Mouse (Mus musculus) urinary bladder, postnatal 36 days (tissue): Measurements from ENCODE around the gene Kif12.
A peak's percentile ranks its signal among the peaks of the same experiment; 100 is the strongest.

Experiments used
- DNase-seq, 2 experiments: peaks; one replicate each; pipeline ENCODE4 v3.0.0; 2022; ENCODE audit warnings: low spot score in 2 of 2, mixed read lengths in 1 of 2

Gene Kif12

DNA sequence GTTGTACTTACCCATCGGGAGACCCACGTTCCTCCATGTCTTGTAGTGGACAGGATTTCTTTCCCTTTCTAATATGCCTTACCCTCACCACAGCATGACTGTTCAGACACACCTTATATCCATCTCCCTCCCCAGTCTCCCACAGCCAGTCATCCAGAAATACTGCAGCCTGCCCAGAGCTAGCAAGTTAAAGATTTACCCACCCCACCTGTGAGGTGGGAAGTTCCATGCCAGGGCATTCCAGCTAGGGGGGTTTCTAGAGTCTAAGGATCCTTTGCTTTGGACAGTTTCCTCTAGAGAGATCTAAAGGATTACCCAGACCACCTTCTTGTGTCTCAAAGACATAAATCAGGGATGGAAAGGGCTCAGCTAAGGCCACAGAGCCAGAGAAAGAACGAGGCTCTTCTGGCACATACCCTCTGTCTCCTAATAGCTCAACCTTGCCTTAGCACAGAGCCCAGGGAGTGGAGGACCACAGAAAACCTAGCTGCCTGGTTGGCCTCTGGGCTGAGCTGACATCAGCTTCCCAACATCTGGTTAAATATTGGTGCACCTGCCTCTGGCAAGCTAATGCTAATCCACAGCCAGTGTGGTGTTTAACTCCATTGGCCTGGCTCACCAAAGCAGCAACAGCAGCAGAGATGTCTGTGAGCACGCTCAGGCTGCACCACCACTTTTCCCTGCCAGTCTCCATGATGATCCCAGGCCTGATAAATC, at the start of gene Kif12:
Gene Kif12 (minus strand): TSS at position 163 of the 717 bp plus-strand sequence.
- no peak for DNase-seq

DNA sequence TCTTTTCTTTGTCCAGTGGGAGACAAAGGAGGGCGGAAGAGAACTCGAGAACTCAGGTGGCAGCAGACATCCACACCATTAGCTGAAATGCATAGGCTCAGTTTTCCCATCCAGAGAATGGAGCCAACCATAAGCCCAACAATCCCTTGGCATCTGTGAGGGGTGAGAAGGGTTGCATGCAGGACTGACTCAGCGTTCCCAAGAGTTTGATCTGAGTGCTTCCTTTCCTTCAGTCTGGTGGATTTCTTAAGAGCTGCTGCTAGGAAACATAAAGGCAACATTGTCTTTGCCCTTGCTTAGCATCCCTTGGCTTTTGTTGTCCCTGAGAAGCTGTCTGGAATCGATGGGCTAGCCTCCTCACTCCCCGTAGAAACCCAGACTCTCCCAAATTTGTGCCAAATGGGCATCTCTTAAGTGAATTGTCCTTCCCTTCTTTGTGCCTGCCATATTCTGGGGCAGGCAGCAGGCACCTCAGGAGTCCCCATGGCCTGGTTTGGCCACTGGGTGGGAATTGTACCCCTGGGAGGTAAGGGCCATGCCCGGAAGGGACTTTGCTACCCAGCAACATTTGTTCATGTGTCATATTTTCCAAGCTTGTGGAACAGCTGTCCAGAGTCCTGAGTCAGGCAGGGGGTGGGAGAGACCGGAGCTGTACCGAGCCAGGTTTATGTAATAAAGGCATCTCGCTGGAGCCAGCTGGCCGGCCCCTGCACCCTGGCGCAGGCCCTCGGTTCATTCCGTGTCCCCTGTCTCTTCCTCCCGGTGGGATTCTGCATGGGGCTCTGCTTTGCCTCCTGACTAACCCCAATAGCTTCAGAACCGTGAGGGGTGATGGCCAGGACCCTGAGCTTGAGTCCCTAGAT, 49.4 kb upstream of the Kif12 start:
- peak in 1 of 2 experiments; percentile 47 for DNase-seq

DNA sequence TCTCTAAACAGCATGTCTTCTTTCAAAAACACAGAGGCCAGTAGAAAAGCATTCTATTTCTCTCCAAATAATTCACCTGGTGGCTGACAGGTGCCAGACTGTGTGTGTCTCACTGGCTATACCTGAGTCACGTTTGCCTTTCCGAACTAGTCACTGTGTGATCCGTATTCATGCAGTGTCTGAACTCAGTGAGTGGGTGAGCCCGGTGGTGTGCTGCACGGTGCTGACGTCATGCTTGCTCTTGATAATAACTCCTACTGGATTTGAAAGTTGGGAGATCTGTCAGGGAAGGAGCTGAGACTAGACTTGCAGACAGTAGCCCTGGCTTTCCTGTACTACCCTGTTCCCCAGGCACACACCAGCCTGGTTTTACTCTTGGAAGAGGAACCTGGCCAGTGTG, 47.7 kb upstream of the Kif12 start:
- no peak for DNase-seq

DNA sequence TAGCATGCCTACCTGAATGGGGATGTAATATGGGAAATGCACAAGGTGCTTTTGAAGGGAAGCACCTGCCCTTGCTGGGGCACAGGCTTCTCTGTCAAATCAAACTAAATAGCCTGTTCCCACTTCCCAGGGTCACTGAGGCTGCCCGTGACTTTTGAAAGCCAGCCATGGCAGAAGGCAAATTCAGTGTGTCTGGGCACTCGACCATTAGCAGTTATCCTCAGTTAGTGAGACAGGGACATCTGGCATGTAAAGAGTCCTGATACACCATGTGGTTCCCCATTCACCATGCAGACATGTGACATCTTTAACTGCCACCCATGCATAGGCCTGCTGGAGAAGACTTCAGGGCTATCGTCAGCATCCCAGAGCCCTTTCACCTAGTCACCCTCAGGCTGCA, 47.1 kb upstream of the Kif12 start:
- no peak for DNase-seq

DNA sequence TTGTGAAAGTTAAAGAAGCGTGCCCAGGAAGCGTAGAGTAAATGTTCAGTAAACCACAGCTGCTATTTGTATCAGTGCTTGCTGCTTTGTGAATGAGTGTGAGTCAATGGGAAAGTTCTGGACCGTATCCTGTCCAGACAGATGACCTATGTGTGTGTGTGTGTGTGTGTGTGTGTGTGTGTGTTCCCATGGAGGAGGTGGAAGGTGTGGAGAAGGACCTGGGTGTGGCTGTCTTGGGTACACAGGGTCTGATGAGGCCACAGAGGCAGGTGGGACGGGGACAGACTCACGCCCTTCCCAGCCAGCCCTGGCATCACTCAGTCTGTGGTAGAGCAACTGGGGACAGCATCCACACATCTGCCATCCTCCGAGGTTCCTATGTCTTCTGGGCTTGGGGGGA, 45.6 kb upstream of the Kif12 start:
- no peak for DNase-seq

DNA sequence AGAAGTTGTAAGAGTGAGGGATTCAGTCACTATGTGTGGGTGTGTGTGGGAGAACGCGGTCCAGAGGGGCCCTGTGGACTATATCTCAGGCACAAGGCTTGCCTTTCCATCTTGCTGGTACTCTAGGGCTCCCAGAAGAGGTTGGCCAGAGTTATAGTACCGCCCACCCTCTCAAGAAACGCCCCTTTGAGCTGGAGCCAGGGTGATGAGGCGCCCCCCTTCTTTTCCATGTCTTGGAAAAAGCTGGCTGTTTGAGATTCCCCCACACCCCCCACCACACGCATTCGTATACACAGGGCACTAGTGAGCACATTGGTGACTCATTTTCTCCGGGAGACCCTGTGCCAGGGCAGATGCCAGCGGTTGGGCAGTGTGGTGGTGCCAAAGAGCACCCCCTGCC, 44.6 kb upstream of the Kif12 start:
- DNase-seq = no peak

DNA sequence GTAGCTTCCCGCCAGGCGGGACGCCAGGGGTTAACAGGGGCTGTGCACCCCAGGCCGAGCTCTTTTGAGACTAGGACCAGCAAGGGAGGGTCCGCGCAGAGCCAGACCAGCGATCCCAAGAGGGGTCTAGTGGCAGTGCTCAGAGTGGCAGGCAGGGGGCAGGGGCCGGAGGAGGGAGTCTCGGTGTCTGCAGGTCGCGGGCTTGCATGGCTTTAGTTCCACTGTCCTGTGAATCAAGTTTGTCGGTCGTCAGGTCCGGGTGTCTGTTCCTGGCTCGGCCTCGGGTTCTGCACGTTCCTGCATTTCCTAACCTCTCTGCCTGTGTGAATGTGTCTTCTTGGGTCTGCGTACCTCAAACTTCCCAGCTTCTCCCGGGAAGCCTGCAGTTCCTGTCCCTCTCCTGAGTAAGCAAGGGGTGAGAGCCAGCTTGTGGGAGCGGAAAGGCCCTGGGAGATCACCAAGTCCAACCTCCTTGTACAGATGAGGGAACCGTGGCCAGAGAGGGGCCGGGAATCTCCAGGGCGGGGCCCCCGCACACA, 44.1 kb upstream of the Kif12 start:
- DNase-seq = no peak

DNA sequence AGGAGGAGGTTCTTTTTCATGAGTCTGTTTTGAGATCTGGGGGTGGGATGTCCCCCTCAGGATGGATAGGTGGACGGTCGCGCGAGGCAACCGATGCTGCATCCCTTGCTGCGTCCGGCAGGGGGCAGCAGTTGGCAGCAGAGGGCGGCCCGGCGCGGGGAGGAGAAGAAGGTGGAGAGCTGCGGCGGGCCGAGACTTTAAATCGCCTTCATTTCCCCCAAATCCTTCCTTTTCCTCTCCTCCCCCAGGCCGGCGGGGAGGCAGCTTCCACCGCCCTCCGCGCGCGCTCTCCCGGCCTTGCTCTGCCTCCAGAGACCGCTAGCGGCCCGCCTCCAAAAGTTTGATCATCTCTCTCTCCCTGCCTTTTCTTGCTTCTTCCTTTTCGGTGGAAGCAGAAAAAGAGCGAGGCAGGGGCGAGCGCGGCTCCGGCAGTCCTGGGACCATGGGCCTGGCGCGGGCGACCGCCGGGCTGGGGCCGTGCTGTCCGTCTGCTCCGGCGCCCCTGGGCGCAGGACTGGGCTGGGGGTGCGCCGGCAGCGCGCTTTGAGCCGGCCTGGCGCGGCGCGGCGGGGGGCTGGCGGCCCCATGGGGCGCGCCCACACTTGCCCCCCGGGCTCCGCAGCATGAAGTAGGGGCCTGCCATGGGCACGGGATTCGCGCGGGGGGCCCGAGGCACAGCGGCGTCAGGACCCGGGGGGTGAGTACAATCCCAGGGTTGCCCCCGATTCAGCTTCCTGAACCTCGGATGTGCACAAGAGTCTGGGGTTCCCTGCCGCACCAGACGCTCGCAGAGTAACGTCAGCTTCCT, 43.5 kb upstream of the Kif12 start:
- DNase-seq = peak; percentile 59 to 73

DNA sequence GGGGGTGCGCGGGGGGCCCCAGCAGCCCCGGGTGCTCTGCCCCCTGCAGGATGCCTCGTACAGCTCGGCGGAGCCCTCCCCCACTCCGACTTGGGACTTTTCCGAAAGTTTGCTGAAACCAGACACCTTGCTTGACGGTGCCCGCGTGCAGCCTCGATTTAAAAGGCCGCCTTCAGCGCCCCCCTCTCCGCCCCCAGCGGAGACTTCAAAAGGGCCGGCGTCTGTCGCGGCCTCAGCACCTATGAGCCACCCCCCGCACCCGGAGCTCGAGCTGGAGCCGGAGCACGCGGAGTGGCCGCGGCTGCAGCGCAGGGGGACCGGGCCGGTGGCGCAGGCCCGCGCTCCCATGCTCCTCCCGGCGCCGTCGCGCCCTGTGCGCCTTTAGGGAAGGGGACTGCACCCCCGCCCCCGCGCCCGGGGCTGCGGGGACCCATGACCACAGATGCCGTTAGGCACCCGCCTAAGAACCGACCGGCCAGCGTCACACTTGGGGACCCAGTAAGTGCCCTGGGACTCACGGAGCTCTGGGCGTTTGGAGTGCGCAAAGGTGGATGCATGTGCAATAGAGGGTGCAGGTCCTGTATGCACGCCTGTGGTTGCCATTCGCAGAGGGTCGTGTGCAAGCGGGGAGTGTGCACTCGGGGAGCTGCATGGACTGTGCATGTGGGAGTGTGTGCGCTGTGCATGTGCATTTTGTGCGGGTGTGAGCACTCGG, 42.1 kb upstream of the Kif12 start, which contains the start of gene Col27a1:
Gene Col27a1 (plus strand): TSS at position 98 of the 715 bp plus-strand sequence.
- DNase-seq = no peak

DNA sequence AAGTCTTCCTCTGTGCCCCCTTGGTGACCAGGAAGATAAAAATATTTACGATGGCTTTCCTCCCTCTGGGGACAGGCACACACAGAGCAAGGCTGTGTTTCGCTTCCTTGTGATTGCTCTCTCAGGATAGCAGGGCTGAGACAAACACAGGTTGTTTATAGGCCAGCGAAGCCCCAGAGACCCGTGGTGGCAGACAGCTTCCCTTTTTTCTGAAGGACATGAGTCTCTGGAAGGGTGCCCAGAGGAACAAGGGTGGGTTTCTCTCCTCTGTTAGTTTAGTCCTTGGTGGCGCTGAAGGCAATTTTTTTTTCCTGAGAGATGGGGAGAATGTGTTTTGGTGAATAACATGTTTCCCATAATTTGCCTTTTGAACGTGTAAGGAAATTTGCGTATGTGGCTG, 33.7 kb upstream of the Kif12 start:
- DNase-seq = no peak

DNA sequence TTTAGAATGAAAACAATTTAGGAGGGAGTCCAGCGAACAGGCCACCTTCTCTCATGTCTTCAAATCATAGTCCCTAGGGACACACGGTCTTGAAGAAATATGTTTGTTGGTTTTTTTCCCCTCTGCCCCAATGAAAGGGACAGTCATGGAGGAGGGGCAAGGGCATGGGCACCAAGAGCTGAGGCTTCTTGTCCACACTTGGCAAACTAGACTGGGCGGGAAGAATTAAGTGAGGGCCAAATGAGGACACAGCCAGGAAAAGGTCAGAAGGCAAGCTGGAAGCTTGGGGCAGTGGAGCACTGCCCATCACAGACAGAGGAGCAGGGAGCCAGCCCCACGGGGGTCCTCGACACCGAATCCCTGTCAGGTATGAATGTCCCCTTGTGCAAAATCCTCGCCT, 31.9 kb upstream of the Kif12 start:
- DNase-seq = no peak

DNA sequence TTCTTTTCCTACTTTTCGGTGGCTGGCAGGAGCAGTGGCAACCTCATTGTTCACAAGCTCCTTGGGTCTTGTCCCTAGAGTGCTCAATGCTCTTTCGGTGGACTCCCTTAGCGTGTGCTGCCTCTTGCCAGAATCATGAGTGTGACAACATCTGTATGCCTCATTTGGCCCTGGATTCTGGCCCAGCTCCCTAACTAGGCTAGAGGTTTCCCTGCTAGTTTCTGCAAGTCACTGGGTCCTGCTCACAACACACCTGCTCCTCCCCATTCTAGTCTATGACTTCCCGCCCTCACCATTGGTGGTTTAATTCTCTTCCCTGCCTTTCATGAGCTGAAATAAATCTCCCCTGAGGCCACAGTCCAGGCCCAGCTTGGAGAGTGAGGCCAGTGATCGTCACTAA, 27.4 kb upstream of the Kif12 start:
- peak in 1 of 2 experiments; percentile 52 for DNase-seq

DNA sequence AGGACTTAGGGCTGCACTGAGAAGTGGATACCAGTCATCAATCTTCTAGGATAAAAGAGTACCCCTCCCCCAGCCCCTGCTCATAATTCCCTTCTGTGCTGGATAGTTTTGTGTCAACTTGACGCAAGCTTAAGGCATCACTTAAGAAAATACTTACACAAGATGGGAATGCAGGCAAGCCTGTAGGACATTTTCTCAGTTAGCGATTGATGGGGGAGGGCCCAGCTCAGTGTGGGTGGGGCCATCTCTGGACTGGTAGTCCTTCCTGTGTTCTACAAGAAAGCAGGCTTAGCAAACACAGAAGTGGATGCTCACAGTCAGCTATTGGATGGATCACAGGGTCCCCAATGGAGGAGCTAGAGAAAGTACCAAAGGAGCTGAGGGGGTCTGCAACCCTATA, 22.4 kb upstream of the Kif12 start:
- no peak for DNase-seq

DNA sequence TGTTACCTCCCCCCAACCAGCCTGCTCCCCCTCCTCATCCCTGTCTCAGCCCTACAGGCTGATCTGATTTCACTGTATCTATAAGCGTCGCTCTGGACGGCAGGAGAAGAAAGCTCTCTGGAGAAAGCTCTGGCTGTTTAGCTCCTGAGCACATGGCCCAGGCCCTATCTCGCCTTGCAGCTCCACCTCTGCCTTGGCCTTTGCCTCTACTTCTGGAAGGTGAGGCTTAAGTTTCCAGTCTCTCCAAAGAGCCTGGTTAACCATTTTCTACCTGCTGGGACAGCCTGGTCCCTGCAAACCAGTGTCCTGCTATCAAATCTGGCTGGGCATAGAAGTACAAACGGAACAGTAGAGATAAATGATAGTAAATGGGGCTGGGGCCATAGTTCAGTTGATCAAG, 19.7 kb upstream of the Kif12 start:
- DNase-seq = no peak

DNA sequence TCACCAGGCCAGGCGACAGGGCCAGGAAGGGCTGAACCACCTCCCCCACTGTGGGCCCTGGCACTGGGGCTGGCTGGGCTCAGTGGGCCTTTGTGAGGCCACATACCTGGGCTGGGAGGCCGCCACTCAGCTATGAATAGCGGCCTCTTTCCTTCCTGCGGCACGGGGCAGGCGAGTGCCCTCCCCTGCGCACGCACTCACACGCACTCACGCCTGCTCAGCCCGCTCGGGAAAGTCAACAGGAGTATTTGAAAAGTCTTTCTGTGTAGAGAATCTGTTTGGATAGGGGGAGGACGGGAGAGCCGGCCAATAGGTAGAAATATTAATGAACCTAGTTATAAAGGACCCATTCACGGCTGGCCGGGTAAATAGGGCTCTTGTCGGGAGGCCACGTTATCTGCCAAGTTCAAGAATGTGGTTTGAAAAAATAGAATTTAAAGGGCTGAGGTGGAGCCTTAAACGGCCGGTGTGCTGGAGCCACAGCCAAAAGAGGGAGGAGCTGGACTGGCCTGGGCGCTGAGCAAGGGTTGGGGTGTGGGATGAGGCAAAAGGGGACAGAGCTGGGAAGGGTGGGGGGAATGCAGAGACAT, 14.4 kb upstream of the Kif12 start:
- DNase-seq = no peak

DNA sequence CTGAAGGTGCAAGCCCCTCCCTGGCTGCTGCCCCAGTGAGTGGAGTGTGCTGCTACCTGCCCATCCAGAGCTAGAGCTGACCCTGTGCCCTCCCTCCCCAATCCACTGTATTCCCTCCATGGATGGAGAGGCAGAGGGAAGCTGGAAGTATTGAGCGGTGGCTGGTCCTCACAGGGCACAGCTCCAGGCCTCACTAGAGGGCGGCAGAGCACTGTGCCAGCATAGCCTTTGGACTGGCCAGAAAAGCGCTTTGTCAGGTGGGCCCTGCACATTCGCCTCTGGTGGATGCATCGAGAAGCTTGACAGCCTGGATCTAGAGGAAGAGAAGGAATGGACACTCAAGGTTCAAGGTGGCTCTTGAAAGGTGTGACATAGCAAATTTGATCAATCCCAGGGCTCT, 9.6 kb upstream of the Kif12 start:
- peak; percentile 24 to 39 for DNase-seq

DNA sequence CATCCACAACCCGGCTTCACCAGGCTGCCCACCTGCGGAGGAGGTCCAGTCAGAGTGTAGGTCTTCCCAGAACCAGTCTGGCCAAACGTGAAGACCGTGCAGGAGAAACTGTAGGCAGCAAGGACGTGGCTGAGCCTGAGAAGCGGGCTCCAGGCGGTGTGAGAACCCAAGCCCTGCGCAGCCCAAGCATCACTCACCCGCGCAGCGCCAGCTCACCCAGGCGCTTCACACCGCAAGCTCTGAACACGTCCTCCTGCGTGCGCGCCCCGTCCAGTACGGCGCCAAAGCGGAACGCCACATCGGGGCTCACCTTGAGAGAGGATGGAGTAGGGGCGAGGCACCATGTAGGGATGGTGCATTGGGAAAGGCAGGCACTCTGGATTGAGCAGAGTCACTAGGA, 809 bp downstream of the Kif12 start:
- DNase-seq = no peak

DNA sequence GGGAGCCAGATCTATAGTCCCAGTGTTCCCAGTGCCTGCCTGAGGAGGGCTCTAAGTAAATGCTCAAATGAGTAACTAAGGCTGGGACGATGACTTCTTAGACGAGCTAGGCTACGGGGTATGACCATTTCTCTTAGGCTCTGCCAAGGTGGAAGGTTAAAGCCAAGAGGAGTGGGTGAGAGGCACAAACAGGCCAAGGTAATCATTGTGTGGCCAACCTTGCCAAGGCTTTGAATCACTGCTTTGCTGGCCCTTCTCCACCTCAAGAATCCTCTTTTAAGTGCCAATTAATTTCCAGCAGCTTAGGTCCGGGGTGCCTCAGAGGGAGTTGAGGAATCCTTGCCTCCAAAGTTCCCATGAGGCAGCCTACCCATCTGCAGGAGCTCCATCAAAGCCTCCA, 1.9 kb downstream of the Kif12 start:
- DNase-seq = no peak

DNA sequence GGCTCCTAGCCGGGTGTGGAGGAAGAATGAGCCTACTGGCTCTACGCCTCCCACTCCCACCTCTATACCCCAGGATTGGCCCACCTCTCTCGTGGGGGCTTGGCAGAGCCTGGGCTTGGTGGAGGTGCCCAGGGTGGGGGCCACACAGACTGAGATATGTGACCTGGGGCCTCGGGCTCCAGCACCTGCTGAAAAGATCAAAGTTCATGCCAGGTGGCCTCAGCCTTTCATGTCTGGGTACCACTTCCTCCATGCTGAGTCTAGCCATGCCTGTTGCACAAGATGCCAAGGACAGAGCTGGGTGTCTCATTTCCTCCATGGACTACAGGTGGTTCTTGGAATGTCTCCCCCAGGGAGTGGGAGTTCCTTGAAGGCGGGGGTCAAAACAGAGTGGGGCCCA, 5.6 kb downstream of the Kif12 start:
- no peak for DNase-seq

DNA sequence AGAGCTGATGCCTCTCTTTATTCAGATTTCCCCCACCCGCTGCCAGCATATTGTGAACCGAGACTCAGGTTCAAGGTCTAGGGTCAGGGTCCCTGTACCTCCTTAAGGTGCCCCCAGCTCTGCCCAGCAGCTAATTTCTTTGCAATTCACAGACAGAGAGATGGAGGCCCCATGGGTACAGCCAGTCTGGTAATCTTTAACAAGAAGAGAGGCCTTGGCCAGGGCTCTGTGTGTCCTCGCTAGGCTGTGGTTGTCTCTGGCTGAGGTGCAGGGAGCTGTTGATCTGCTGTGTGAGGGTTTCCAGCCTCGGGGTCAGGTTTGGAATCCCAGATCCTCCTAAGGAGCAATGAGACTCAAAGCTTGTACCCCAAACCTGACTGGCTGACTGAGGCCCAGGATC, 6.3 kb downstream of the Kif12 start:
- DNase-seq = no peak
